Mouse (Mus musculus) limb, embryonic 13.5 days (tissue): Measurements from ENCODE around the gene Arsb. TPM values are rescaled to one million over a fixed set of nuclear protein-coding genes. Genes with fewer than 3 reads are reported as not detected.

Experiments
- ATAC-seq: fragments of 200-750 bp; cut with Nextera tagmentation; 2 replicates; pipeline ENCODE4 v1.8.0; 2017; ENCODE audit warnings: low read depth, moderate number of reproducible peaks, moderate TSS enrichment; ENCODE audit not compliant: low FRiP score
- H3K27ac ChIP-seq: fragments of 300-500 bp; sonication (generic); 2 replicates; pipeline ENCODE4 v1.5.1; 2015; ENCODE audit warnings: inconsistent platforms, mild to moderate bottlenecking, moderate library complexity
- H3K27me3 ChIP-seq: fragments of 300-500 bp; sonication (generic); 2 replicates; pipeline ENCODE4 v1.6.1; 2015; ENCODE audit warnings: mild to moderate bottlenecking, inconsistent platforms
- H3K36me3 ChIP-seq: fragments of 300-500 bp; sonication (generic); 2 replicates; pipeline ENCODE4 v1.6.1; 2015; ENCODE audit warnings: inconsistent platforms, mild to moderate bottlenecking, moderate library complexity
- H3K4me1 ChIP-seq: fragments of 300-500 bp; sonication (generic); 2 replicates; pipeline ENCODE4 v1.6.1; 2015; ENCODE audit warnings: inconsistent platforms
- H3K4me2 ChIP-seq: fragments of 300-500 bp; sonication (generic); replicated peaks from 2 replicates; pipeline ENCODE4 v1.6.1; 2015; ENCODE audit warnings: inconsistent platforms, mild to moderate bottlenecking, moderate library complexity
- H3K4me3 ChIP-seq: fragments of 300-500 bp; sonication (generic); 2 replicates; pipeline ENCODE4 v1.5.1; 2015; ENCODE audit warnings: moderate library complexity, mild to moderate bottlenecking, inconsistent platforms
- H3K9ac ChIP-seq: fragments of 300-500 bp; sonication (generic); 2 replicates; pipeline ENCODE4 v1.6.1; 2015; ENCODE audit warnings: mild to moderate bottlenecking, inconsistent platforms
- H3K9me3 ChIP-seq: fragments of 300-500 bp; sonication (generic); 2 replicates; pipeline ENCODE4 v1.6.1; 2016; ENCODE audit warnings: inconsistent platforms
- WGBS: fragments of 180-500 bp; shearing (Covaris S2); methylation state at CpG from one replicate; pipeline ENCODE4 v1.1.7; 2015; 5-methylcytosine and 5-hydroxymethylcytosine counted together
- polyA plus RNA-seq: library from polyadenylated mRNA; unstranded; fragments of >200 nt; fragmentation: Nextera tagmentation; extraction: Ambion mirVana; gene quantifications from 2 replicates; pipeline ENCODE4 v1.2.1, GENCODE M21; 2015

Gene Arsb
- polyA plus RNA-seq, 1 experiment from 2014 or later, result 13.7 TPM

GRCm38 (mm10) chr13:93952466-93952865 lies 181.0 kb downstream of the Arsb start:
- H3K4me3 ChIP-seq, result no peak overlapping the region
- no peak overlapping the region for H3K27ac ChIP-seq
- no peak overlapping the region for H3K9ac ChIP-seq
- no peaks in the 10 kb centered on the region for H3K36me3 ChIP-seq
- no peaks in the 10 kb centered on the region for H3K27me3 ChIP-seq
- no peaks in the 10 kb centered on the region for H3K9me3 ChIP-seq
- H3K4me2 ChIP-seq, result no peak overlapping the region
- no peak for ATAC-seq
- 95% methylated on average over 4 of the region's 4 CpGs for WGBS
- H3K4me1 ChIP-seq, result no peaks in the 10 kb centered on the region; the same call in 1 of the 2 replicates

GRCm38 (mm10) chr13:93957907-93958306 lies 186.5 kb downstream of the Arsb start:
- Histone ChIP-seq H3K4me2 (no peak overlapping the region), H3K4me3 (no peak overlapping the region), H3K27me3 (no peaks in the 10 kb centered on the region), H3K9ac (no peak overlapping the region), H3K4me1 (no peaks in the 10 kb centered on the region), H3K36me3 (no peaks in the 10 kb centered on the region), H3K9me3 (no peaks in the 10 kb centered on the region), H3K27ac (no peak overlapping the region)
- WGBS, result 73% methylated on average over 8 of the region's 8 CpGs
- no peak for ATAC-seq

DNA sequence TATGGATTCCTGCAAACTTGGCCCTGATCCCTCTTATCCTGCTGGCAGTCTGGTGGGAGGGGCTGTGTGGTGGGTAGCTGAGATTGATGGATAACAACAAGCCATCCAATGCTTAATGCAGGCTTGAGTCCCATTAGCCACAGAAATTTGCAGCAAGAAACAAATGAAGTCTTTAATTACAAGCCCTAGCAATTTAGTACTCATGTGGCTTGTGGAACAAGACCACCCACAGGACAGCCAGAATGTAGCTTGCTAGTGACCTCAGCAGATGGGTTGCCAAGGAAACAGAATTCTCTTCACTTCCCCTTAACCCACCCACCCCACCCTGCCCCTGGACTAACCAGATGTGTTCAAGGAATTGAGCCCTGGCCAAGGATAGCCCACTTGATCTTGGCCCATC lies 194.8 kb downstream of the Arsb start:
- Histone ChIP-seq H3K4me3 (no peak overlapping the region), H3K4me1 (peaks cover 18% of the 10 kb centered on the region), H3K4me2 (no peak overlapping the region), H3K9me3 (no peaks in the 10 kb centered on the region), H3K27me3 (no peaks in the 10 kb centered on the region), H3K9ac (no peak overlapping the region), H3K27ac (no peak overlapping the region), H3K36me3 (no peaks in the 10 kb centered on the region)
- peak; percentile 73; the same call in 1 of the 2 replicates for ATAC-seq

- 37% methylated on average over 9 of the region's 9 CpGs for WGBS
- Histone ChIP-seq H3K27me3 (no peaks in the 10 kb centered on the region), H3K4me1 (peaks cover 18% of the 10 kb centered on the region), H3K4me2 (no peak overlapping the region), H3K4me3 (no peak overlapping the region), H3K9ac (no peak overlapping the region), H3K36me3 (no peaks in the 10 kb centered on the region), H3K27ac (0 out of 2 replicates have a peak overlapping the region, but pooled peaks have one; percentile 34), H3K9me3 (no peaks in the 10 kb centered on the region)
- 0 out of 2 replicates have a peak, but pooled peaks have one; percentile 61 for ATAC-seq
These were observed 195.7 kb downstream of the Arsb start for GRCm38 (mm10) chr13:93967138-93967537.

DNA sequence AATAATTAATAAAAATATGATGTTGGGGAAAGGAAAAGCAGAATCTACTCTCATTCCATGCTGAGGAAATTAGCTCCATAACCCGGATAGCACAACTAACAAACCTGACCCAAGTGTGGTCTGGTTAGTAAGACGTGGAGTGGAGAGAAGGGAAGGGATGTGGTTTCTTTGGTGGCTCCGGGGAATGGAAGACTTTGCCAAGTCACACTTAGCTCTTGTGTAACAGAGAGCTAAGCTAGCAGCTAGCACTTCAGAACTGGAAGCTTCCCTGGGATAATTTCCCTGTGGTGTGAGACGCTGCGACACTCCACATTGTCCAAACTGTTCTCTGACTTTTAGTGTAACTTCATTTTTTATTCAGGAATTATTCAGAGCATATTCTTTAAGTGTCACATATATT lies 198.7 kb downstream of the Arsb start:
- no peaks in the 10 kb centered on the region for H3K27me3 ChIP-seq
- no peak for ATAC-seq
- no peak overlapping the region for H3K27ac ChIP-seq
- H3K36me3 ChIP-seq, result no peaks in the 10 kb centered on the region
- WGBS, result 78% methylated on average over 5 of the region's 5 CpGs
- no peak overlapping the region for H3K4me3 ChIP-seq
- H3K4me2 ChIP-seq, result no peak overlapping the region
- H3K4me1 ChIP-seq, result peaks cover 18% of the 10 kb centered on the region
- H3K9ac ChIP-seq, result no peak overlapping the region
- no peaks in the 10 kb centered on the region for H3K9me3 ChIP-seq

DNA sequence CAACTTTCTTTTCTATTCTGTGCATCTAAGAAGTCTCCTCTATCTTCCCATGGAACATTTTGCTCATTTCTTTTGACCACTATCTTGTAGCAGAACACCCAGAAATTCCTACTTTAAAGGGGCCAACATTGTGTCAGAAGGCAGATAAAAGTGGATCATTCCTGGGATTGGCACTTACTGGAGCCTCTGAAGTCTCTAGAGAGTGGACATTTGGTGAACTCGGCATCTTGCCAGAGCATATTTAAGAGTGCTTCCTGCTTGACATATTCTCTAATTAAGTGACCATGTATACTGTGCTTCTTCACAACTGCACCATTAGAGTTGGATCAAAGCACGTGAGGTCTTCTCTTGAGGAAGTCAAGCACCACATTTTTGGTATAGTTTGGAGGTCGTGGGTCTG lies 201.0 kb downstream of the Arsb start:
- no peaks in the 10 kb centered on the region for H3K27me3 ChIP-seq
- H3K27ac ChIP-seq, result no peak overlapping the region
- H3K36me3 ChIP-seq, result no peaks in the 10 kb centered on the region
- H3K9ac ChIP-seq, result no peak overlapping the region
- 79% methylated on average over 3 of the region's 3 CpGs for WGBS
- H3K9me3 ChIP-seq, result no peaks in the 10 kb centered on the region
- no peak overlapping the region for H3K4me3 ChIP-seq
- peaks cover 3% of the 10 kb centered on the region for H3K4me1 ChIP-seq
- ATAC-seq, result no peak
- no peak overlapping the region for H3K4me2 ChIP-seq

- no peak for ATAC-seq
- no peaks in the 10 kb centered on the region for H3K27me3 ChIP-seq
- H3K27ac ChIP-seq, result no peak overlapping the region
- no peak overlapping the region for H3K4me2 ChIP-seq
- no peaks in the 10 kb centered on the region; the same call in 1 of the 2 replicates for H3K4me1 ChIP-seq
- no peak overlapping the region for H3K4me3 ChIP-seq
- H3K9me3 ChIP-seq, result no peaks in the 10 kb centered on the region
- no peak overlapping the region for H3K9ac ChIP-seq
- 67% methylated on average over 5 of the region's 5 CpGs for WGBS
- no peaks in the 10 kb centered on the region for H3K36me3 ChIP-seq
These were observed 204.2 kb downstream of the Arsb start for GRCm38 (mm10) chr13:93975668-93976067.

GRCm38 (mm10) chr13:93976897-93977530 lies 205.6 kb downstream of the Arsb start:
- Histone ChIP-seq H3K36me3 (no peaks in the 10 kb centered on the region), H3K27ac (no peak overlapping the region), H3K4me3 (no peak overlapping the region), H3K9ac (no peak overlapping the region), H3K27me3 (no peaks in the 10 kb centered on the region), H3K4me2 (no peak overlapping the region), H3K9me3 (no peaks in the 10 kb centered on the region), H3K4me1 (no peaks in the 10 kb centered on the region; the same call in 1 of the 2 replicates)
- 75% methylated on average over 10 of the region's 10 CpGs for WGBS
- no peak for ATAC-seq

DNA sequence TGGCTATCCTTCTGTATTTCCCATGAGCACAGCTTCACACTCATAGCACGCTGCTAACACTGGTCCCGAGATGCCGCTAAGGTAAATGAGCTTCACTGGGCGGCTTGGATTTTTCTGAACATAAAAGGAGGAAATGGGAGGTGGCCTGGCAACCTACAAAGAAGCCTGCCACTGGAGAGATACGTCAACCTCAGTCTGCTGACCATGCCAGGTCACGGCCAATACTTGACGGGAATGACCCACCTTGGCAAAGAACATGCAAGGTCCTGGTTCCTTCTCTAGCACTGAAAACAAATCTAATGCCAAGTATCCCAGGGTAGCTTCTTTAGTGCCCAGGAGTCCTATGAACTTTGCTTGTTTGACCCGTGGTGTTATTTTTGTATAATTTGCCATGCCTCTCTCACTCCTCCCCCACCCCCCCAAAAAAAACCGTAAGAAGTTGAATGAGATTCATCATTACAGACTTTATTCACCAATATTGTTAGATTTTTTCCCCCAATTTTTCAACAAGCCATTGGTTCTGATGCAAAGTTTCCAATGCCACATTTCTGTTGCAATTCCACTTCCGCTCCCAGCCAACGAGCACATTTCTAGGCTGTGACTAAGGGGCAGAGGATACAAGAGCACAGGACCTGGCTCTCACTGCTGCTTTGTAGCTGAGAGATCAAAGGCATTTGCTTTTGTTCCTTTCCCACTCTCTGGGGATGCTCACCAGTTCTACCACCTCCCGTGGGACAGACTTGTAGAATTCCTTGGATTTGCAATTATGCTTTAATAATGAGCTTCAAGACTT lies 207.5 kb downstream of the Arsb start:
- WGBS, result 75% methylated on average over 12 of the region's 12 CpGs
- H3K36me3 ChIP-seq, result no peaks in the 10 kb centered on the region
- no peak overlapping the region for H3K9ac ChIP-seq
- H3K4me1 ChIP-seq, result no peaks in the 10 kb centered on the region; the same call in 1 of the 2 replicates
- no peak overlapping the region for H3K27ac ChIP-seq
- ATAC-seq, result no peak
- no peaks in the 10 kb centered on the region for H3K9me3 ChIP-seq
- no peak overlapping the region for H3K4me3 ChIP-seq
- no peaks in the 10 kb centered on the region for H3K27me3 ChIP-seq
- no peak overlapping the region for H3K4me2 ChIP-seq

DNA sequence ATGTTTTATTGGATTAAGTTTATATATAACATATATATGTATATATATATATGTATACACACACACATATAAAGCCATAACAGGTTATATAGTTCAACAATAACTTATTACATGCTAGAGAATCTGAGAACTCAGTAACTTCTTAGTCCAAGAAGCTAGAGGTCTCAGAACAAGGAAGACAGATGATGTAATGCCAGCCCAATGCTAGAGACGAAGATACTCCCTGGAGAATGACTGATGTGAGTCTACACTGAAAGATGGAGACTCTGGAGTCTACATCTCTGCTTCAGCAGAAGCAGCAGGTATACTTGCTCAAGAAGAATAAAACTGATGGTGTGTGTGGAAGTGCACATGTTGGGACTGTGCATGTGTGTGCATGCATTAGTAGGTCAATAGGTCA lies 208.3 kb downstream of the Arsb start:
- Histone ChIP-seq H3K36me3 (no peaks in the 10 kb centered on the region), H3K4me1 (no peaks in the 10 kb centered on the region; the same call in 1 of the 2 replicates), H3K27me3 (no peaks in the 10 kb centered on the region), H3K9me3 (no peaks in the 10 kb centered on the region), H3K9ac (no peak overlapping the region), H3K27ac (no peak overlapping the region), H3K4me3 (no peak overlapping the region), H3K4me2 (no peak overlapping the region)
- WGBS, result 70% methylated on average over 1 of the region's 1 CpGs
- ATAC-seq, result no peak

- H3K27me3 ChIP-seq, result no peaks in the 10 kb centered on the region
- no peak overlapping the region for H3K27ac ChIP-seq
- no peak overlapping the region for H3K9ac ChIP-seq
- H3K4me1 ChIP-seq, result peaks cover 12% of the 10 kb centered on the region
- no peak overlapping the region for H3K4me3 ChIP-seq
- ATAC-seq, result no peak
- no peaks in the 10 kb centered on the region for H3K36me3 ChIP-seq
- H3K9me3 ChIP-seq, result no peaks in the 10 kb centered on the region
- 45% methylated on average over 2 of the region's 2 CpGs for WGBS
- no peak overlapping the region for H3K4me2 ChIP-seq
These were observed 213.1 kb downstream of the Arsb start for GRCm38 (mm10) chr13:93984521-93984920.

- 66% methylated on average over 7 of the region's 7 CpGs for WGBS
- Histone ChIP-seq H3K4me3 (no peak overlapping the region), H3K27ac (no peak overlapping the region), H3K4me2 (no peak overlapping the region), H3K4me1 (peaks cover 18% of the 10 kb centered on the region), H3K9me3 (no peaks in the 10 kb centered on the region), H3K36me3 (no peaks in the 10 kb centered on the region), H3K9ac (no peak overlapping the region), H3K27me3 (no peaks in the 10 kb centered on the region)
- no peak for ATAC-seq
These were observed 213.8 kb downstream of the Arsb start for GRCm38 (mm10) chr13:93985181-93985580.
